Mouse (Mus musculus) forebrain, embryonic 13.5 days (tissue): ENCODE measurements around the gene Adam12. TPM values are rescaled to one million over a fixed set of nuclear protein-coding genes. Genes with fewer than 3 reads are reported as not detected.
A peak's percentile ranks its signal among the peaks of the same experiment; 100 is the strongest.

ENCODE experiments used
- ATAC-seq: fragments of 200-750 bp; cut with Nextera tagmentation; 2 replicates; pipeline ENCODE4 v1.8.0; 2017
- H3K27ac ChIP-seq: fragments of 300-500 bp; sonication (generic); 2 replicates; pipeline ENCODE4 v1.5.1; 2015; ENCODE audit warnings: inconsistent platforms, mild to moderate bottlenecking, moderate library complexity
- H3K27me3 ChIP-seq: fragments of 300-500 bp; sonication (generic); 2 replicates; pipeline ENCODE4 v1.6.1; 2015; ENCODE audit warnings: mild to moderate bottlenecking, inconsistent platforms
- H3K36me3 ChIP-seq: fragments of 300-500 bp; sonication (generic); 2 replicates; pipeline ENCODE4 v1.6.1; 2015; ENCODE audit warnings: mild to moderate bottlenecking, inconsistent platforms; ENCODE audit not compliant: poor library complexity, severe bottlenecking
- H3K4me1 ChIP-seq: fragments of 300-500 bp; sonication (generic); 2 replicates; pipeline ENCODE4 v1.6.1; 2015; ENCODE audit warnings: inconsistent platforms
- H3K4me2 ChIP-seq: fragments of 300-500 bp; sonication (generic); 2 replicates; pipeline ENCODE4 v1.6.1; 2015; ENCODE audit warnings: inconsistent platforms, mild to moderate bottlenecking, moderate library complexity
- H3K4me3 ChIP-seq: fragments of 300-500 bp; sonication (generic); 2 replicates; pipeline ENCODE4 v1.5.1; 2015; ENCODE audit warnings: mild to moderate bottlenecking, inconsistent platforms
- H3K9ac ChIP-seq: fragments of 300-500 bp; sonication (generic); 2 replicates; pipeline ENCODE4 v1.6.1; 2015; ENCODE audit warnings: mild to moderate bottlenecking, inconsistent platforms
- H3K9me3 ChIP-seq: fragments of 300-500 bp; sonication (generic); replicated peaks from 2 replicates; pipeline ENCODE4 v1.6.1; 2016; ENCODE audit warnings: inconsistent platforms
- WGBS: fragments of 180-500 bp; shearing (Covaris S2); methylation state at CpG from one replicate; pipeline ENCODE4 v1.1.7; 2015; 5-methylcytosine and 5-hydroxymethylcytosine counted together
- polyA plus RNA-seq: library from polyadenylated mRNA; unstranded; fragments of >200 nt; fragmentation: Nextera tagmentation; extraction: Ambion mirVana; gene quantifications from 2 replicates; pipeline ENCODE4 v1.2.1, GENCODE M21; 2015

The Adam12 gene
- polyA plus RNA-seq, 1 experiment from 2014 or later: 1.3 TPM

DNA sequence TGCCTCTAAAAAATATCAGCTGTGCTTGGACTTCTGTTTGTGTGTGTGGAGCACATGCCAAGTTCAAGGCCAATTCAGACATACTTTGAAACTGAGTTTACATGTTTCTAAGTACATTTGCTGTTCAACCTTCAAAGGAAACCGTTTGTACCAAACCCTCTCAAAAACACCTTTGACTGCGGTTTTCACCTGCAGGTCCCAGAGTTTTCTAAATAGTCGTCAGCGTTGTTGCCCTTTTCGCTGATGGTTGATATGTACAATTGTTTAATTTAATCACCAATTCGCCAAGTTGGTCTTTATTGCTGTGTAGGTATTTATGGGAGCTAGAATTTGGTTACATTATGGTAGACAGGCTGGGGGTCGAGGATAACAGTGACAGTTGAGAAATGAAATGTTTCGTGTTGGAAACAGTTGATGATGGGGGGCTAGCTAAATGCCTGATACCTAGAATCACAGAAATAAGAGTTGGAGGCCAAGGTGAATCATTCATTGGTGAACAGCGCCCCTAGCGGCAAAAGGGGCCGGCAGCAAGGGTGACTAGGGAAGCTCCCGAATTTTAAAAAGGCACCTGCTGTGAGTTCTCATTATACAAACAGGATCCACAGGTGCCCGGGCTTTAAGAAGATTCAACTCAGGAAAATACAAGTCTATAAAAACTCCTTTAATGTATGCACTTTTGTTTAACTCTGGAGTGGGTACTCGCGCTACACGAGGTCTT, 8.3 kb downstream of the Adam12 start:
- ATAC-seq: peak; percentile 42; the same call in 1 of the 2 replicates

GRCm38 (mm10) chr7:134207956-134208355, 24.0 kb downstream of the Adam12 start:
- Histone ChIP-seq H3K9me3 (no peaks in the 10 kb centered on the region), H3K27ac (no peak overlapping the region), H3K4me2 (no peak overlapping the region), H3K36me3 (no peaks in the 10 kb centered on the region), H3K4me3 (no peak overlapping the region), H3K4me1 (no peaks in the 10 kb centered on the region), H3K9ac (no peak overlapping the region), H3K27me3 (no peaks in the 10 kb centered on the region)
- no peak for ATAC-seq
- 70% methylated on average over 10 of the region's 10 CpGs for WGBS

More for the DNA sequence above, 8.3 kb downstream of the Adam12 start:
- peak overlapping the region; percentile 94 for H3K4me2 ChIP-seq
- H3K36me3 ChIP-seq: no peaks in the 10 kb centered on the region
- peaks cover 20% of the 10 kb centered on the region for H3K4me1 ChIP-seq
- H3K4me3 ChIP-seq: peak overlapping the region; percentile 67
- no peak overlapping the region for H3K27ac ChIP-seq
- peaks cover 19% of the 10 kb centered on the region for H3K27me3 ChIP-seq
- H3K9ac ChIP-seq: no peak overlapping the region
- H3K9me3 ChIP-seq: no peaks in the 10 kb centered on the region
- WGBS: 29% methylated on average over 16 of the region's 16 CpGs

DNA sequence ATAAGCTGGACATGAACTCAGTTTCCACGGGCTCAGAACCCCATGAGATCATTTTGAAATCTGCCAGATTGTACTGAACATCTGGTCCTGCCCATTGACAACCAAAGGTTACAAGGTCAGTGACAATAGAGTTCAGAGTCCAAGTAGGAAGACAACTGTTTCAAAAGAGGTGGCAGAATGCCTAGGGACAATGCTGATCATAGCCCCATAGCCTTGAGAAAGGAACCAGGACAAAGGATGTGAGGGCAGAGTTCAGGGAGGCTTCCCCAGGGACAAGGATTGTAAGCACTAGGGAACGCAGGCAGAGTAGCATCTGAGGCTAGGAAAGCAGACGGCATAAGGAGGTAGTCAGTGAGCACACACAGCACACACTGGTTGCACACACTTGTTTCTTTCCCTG, 38.9 kb downstream of the Adam12 start:
- peaks cover 3% of the 10 kb centered on the region; the same call in 1 of the 2 replicates for H3K4me1 ChIP-seq
- no peak for ATAC-seq
- H3K27me3 ChIP-seq: no peaks in the 10 kb centered on the region
- H3K4me2 ChIP-seq: no peak overlapping the region
- H3K9ac ChIP-seq: no peak overlapping the region
- WGBS: 65% methylated on average over 3 of the region's 3 CpGs
- no peak overlapping the region for H3K4me3 ChIP-seq
- H3K36me3 ChIP-seq: no peaks in the 10 kb centered on the region
- no peaks in the 10 kb centered on the region for H3K9me3 ChIP-seq
- no peak overlapping the region for H3K27ac ChIP-seq

GRCm38 (mm10) chr7:134190101-134190500, 41.8 kb downstream of the Adam12 start:
- H3K9ac ChIP-seq: no peak overlapping the region
- no peak for ATAC-seq
- H3K4me3 ChIP-seq: no peak overlapping the region
- H3K36me3 ChIP-seq: no peaks in the 10 kb centered on the region
- no peak overlapping the region for H3K27ac ChIP-seq
- H3K4me1 ChIP-seq: peaks cover 3% of the 10 kb centered on the region; the same call in 1 of the 2 replicates
- no peak overlapping the region for H3K4me2 ChIP-seq
- no peaks in the 10 kb centered on the region for H3K9me3 ChIP-seq
- WGBS: 82% methylated on average over 6 of the region's 6 CpGs
- no peaks in the 10 kb centered on the region for H3K27me3 ChIP-seq

GRCm38 (mm10) chr7:134188565-134188964, 43.4 kb downstream of the Adam12 start:
- H3K4me1 ChIP-seq: peaks cover 3% of the 10 kb centered on the region; the same call in 1 of the 2 replicates
- no peak overlapping the region for H3K27ac ChIP-seq
- ATAC-seq: no peak
- H3K9me3 ChIP-seq: no peaks in the 10 kb centered on the region
- no peak overlapping the region for H3K4me2 ChIP-seq
- no peaks in the 10 kb centered on the region for H3K27me3 ChIP-seq
- no peak overlapping the region for H3K4me3 ChIP-seq
- WGBS: 76% methylated on average over 6 of the region's 6 CpGs
- no peak overlapping the region for H3K9ac ChIP-seq
- H3K36me3 ChIP-seq: no peaks in the 10 kb centered on the region

DNA sequence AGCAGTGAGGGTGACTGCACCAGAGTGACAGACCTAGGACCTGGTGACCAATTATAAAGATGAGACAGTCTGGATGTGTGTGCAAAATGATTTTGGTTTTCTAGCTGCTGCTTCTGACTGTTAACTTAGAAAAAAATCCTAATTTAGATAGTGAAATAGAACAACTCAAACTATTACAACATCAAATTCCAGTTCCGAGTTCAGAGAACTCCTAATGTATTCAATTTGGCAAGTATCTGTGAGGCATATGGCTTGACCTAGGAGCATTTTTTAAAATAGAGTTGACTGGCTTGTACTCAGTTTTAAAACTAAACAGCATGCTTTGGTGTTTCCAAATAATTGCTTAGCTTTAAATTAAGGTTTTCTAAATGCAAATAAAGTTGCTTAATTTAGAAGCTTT, 44.0 kb downstream of the Adam12 start:
- H3K4me2 ChIP-seq: no peak overlapping the region
- 74% methylated on average over 1 of the region's 1 CpGs for WGBS

GRCm38 (mm10) chr7:134186497-134186896, 45.4 kb downstream of the Adam12 start:
- H3K4me3 ChIP-seq: no peak overlapping the region
- no peak overlapping the region for H3K9ac ChIP-seq
- peaks cover 3% of the 10 kb centered on the region; the same call in 1 of the 2 replicates for H3K4me1 ChIP-seq
- no peaks in the 10 kb centered on the region for H3K27me3 ChIP-seq
- no peaks in the 10 kb centered on the region for H3K36me3 ChIP-seq
- 69% methylated on average over 10 of the region's 10 CpGs for WGBS
- no peak for ATAC-seq
- no peaks in the 10 kb centered on the region for H3K9me3 ChIP-seq
- H3K27ac ChIP-seq: no peak overlapping the region
- no peak overlapping the region for H3K4me2 ChIP-seq

More for the DNA sequence above, 44.0 kb downstream of the Adam12 start:
- Histone ChIP-seq H3K9ac (no peak overlapping the region), H3K27me3 (no peaks in the 10 kb centered on the region), H3K4me3 (no peak overlapping the region), H3K4me1 (peaks cover 3% of the 10 kb centered on the region; the same call in 1 of the 2 replicates), H3K36me3 (no peaks in the 10 kb centered on the region), H3K27ac (no peak overlapping the region), H3K9me3 (no peaks in the 10 kb centered on the region)
- ATAC-seq: no peak

GRCm38 (mm10) chr7:134185751-134186150, 46.2 kb downstream of the Adam12 start:
- H3K27me3 ChIP-seq: no peaks in the 10 kb centered on the region
- H3K9me3 ChIP-seq: no peaks in the 10 kb centered on the region
- H3K9ac ChIP-seq: no peak overlapping the region
- no peak overlapping the region for H3K27ac ChIP-seq
- no peak for ATAC-seq
- no peak overlapping the region for H3K4me3 ChIP-seq
- H3K4me1 ChIP-seq: peaks cover 3% of the 10 kb centered on the region; the same call in 1 of the 2 replicates
- no peak overlapping the region for H3K4me2 ChIP-seq
- H3K36me3 ChIP-seq: no peaks in the 10 kb centered on the region
- 93% methylated on average over 4 of the region's 4 CpGs for WGBS

GRCm38 (mm10) chr7:134181717-134182116, 50.2 kb downstream of the Adam12 start:
- WGBS: 60% methylated on average over 1 of the region's 1 CpGs
- H3K4me2 ChIP-seq: no peak overlapping the region
- no peaks in the 10 kb centered on the region for H3K36me3 ChIP-seq
- H3K9ac ChIP-seq: no peak overlapping the region
- ATAC-seq: no peak
- H3K4me1 ChIP-seq: no peaks in the 10 kb centered on the region
- H3K27me3 ChIP-seq: no peaks in the 10 kb centered on the region
- H3K9me3 ChIP-seq: no peaks in the 10 kb centered on the region
- H3K4me3 ChIP-seq: no peak overlapping the region
- no peak overlapping the region for H3K27ac ChIP-seq

GRCm38 (mm10) chr7:134181056-134181455, 50.9 kb downstream of the Adam12 start:
- no peak for ATAC-seq
- no peaks in the 10 kb centered on the region for H3K4me1 ChIP-seq
- H3K36me3 ChIP-seq: no peaks in the 10 kb centered on the region
- no peak overlapping the region for H3K4me2 ChIP-seq
- WGBS: 52% methylated on average over 1 of the region's 1 CpGs
- H3K27me3 ChIP-seq: no peaks in the 10 kb centered on the region
- no peak overlapping the region for H3K27ac ChIP-seq
- no peak overlapping the region for H3K9ac ChIP-seq
- no peaks in the 10 kb centered on the region for H3K9me3 ChIP-seq
- no peak overlapping the region for H3K4me3 ChIP-seq

GRCm38 (mm10) chr7:134177051-134177450, 54.9 kb downstream of the Adam12 start:
- no peak overlapping the region for H3K4me3 ChIP-seq
- no peaks in the 10 kb centered on the region for H3K9me3 ChIP-seq
- no peak overlapping the region for H3K9ac ChIP-seq
- no peaks in the 10 kb centered on the region for H3K27me3 ChIP-seq
- 84% methylated on average over 2 of the region's 2 CpGs for whole genome bisulfite sequencing
- H3K36me3 ChIP-seq: no peaks in the 10 kb centered on the region
- H3K27ac ChIP-seq: no peak overlapping the region
- H3K4me2 ChIP-seq: no peak overlapping the region
- H3K4me1 ChIP-seq: no peaks in the 10 kb centered on the region
- no peak for ATAC-seq

DNA sequence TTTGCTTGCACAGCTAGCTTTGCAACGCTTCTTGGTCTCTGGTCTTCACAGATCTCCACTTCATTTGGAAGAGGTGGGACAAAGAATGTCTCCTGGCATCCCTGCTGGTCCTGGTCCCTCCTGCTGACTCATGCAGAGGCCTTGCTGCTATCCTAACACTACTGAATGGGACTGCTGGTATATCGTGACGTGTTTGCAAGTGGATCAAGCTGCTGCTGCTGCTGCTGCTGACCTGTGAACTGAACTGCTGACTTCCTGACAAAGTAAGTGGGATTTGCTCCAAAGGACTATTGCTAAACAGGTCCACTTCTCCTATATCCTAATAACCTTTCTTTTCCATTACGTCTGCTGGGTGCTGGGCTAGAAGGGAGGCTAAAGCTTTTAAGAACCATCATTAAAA, 56.7 kb downstream of the Adam12 start:
- 85% methylated on average over 4 of the region's 4 CpGs for WGBS
- H3K9me3 ChIP-seq: no peaks in the 10 kb centered on the region
- H3K36me3 ChIP-seq: no peaks in the 10 kb centered on the region
- no peaks in the 10 kb centered on the region for H3K27me3 ChIP-seq
- H3K4me1 ChIP-seq: no peaks in the 10 kb centered on the region
- no peak for ATAC-seq
- H3K4me3 ChIP-seq: no peak overlapping the region
- no peak overlapping the region for H3K9ac ChIP-seq
- no peak overlapping the region for H3K4me2 ChIP-seq
- no peak overlapping the region for H3K27ac ChIP-seq
